Mouse (Mus musculus) heart, adult 2 months (tissue): Measurements from ENCODE around the gene Pde6h.

Experiments
- CTCF ChIP-seq: fragments of 200-600 bp; IDR thresholded peaks from 2 replicates; pipeline ENCODE4 v1.8.1; 2022; ENCODE audit warnings: antibody characterized with exemption, mild to moderate bottlenecking, moderate library complexity
- EP300 ChIP-seq: fragments of 200-500 bp; IDR thresholded peaks from 2 replicates; pipeline ENCODE4 v1.6.1; 2011; ENCODE audit warnings: low read depth, low read length, control low read depth; ENCODE audit not compliant: insufficient read depth
- POLR2A ChIP-seq: fragments of 200-500 bp; IDR thresholded peaks from 2 replicates; pipeline ENCODE4 v1.6.1; 2011; ENCODE audit warnings: mild to moderate bottlenecking, low read depth, low read length, control low read depth; ENCODE audit not compliant: insufficient read depth

- no peak for TF ChIP-seq POLR2A
- no peak for TF ChIP-seq CTCF
- no peak for TF ChIP-seq EP300
These were observed 65.0 kb downstream of the Pde6h start for GRCm38 (mm10) chr6:136988536-136989060.
